Mouse (Mus musculus) lung, postnatal 25 days (tissue): ENCODE measurements around the gene Rps27.
A peak's percentile ranks its signal among the peaks of the same experiment; 100 is the strongest.
"Not testable (repeated sequence)": the region's sequence is repeated elsewhere in the genome, so short reads cannot be mapped to it uniquely, and the experiment has no call there.

Source experiments
- DNase-seq: peaks from one replicate; pipeline ENCODE4 v3.0.0; 2022; ENCODE audit warnings: low spot score

Gene Rps27

DNA sequence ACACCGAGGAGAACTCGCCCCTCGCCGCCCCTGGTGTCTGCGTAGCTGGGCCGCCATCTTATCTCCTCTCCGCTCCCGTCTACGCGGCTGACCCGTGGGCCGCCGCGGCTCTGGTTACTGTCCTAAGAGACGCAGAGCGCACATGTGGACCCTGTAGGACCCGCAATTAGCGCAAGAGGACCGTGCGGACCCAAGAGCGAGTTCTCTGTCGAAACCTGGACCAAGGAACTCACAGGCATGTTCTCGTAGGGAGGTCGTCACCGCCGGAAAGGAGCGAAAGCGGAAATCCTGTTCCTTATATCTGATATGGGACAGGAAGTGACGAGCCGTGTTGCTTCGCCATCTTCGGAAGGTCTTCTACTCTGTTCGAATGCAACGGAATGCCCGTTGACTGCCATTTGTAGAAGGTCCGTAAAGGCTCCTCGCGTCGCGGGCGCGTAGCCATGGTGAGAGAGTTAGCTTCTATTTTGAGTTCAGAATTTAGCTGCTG is at the start of gene Rps27, which contains the start of gene Rab13:
Gene Rps27 (minus strand): TSS at position 275 of the 490 bp plus-strand sequence.
Gene Rab13 (plus strand): TSS at position 319 of the 490 bp plus-strand sequence.
- peak; percentile 96 for DNase-seq

DNA sequence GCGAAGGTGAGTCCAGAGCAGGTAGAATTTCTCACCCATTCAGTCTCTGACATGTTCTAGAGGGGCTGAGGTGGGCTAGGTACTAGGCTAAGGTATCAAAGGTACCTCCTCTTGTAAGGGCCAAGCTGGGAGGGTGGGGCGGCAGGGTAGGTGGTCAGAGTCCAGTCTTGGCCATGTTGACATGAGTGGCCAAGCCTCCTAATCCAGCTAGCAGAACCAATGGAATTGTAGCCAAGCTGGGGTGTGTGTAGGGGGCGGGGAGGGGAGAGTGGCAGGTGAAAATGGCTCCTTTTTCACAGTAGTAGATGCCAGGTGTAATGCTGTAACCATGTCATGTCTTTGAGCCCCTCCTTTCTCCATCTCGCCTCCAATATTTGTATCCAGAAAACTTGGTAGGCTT is 45.1 kb upstream of the Rps27 start:
- no peak for DNase-seq

DNA sequence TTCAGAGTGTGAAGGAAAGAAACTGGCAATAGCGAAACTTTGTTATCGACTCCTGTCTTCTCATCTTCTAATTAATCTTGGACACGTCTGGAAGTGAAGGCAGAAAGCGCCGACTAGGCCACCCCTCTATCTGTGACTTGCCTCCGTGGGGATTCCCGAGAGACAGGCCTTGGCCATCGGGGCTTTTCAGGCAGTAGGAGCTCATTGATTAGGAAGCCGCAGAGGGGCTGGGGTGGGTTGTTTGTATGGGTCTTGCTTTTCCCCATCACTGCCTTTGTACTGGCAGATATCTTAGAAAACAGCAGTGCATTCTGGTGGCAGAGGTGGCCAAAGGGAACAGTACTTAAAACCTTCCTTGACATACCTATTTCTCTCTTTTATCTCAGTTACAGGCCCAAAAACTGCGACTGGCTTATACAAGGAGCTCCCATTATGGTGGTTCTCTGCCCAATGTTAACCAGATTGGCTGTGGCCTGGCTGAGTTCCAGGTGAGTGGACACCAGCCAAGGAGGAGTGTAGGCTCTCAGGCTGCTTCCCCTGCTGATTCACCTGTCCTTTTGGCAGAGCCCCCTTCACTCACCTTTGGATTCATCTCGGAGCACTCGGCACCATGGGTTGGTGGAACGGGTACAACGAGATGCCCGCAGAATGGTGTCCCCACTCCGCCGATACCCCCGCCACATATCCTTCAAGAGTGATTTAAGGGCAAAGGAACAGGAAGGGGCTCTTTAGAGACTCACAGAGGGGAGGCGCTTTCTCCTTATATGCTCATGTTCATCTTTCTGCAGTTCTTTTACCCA is 43.5 kb upstream of the Rps27 start:
- DNase-seq, result no peak

DNA sequence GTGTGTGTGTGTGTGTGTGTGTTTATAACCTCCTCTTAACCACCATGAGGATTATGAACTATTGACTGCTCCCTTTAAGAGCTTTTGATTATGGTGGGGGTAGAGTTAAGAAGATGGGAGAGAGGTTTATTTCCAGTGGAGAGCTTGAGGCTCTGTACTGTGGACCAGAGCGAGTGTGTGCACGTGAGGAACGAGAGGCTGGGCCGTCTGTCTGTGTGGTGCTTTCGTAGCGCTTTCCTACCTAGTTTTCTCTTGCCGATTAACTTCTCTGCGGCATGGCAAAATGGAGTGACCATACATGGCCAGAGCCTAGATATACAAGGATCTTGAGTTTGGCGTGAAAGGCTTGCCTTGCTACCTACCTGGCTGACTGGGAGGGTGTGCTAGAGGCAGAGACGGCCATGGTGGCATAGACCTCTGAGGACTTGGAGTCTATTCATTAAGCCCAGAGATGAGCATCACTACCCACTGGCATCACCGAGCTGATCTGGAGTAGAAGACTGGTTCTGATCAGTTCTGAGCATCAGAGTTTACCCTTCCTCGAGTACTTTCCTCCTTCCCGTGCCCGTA is 42.4 kb upstream of the Rps27 start:
- no peak for DNase-seq

DNA sequence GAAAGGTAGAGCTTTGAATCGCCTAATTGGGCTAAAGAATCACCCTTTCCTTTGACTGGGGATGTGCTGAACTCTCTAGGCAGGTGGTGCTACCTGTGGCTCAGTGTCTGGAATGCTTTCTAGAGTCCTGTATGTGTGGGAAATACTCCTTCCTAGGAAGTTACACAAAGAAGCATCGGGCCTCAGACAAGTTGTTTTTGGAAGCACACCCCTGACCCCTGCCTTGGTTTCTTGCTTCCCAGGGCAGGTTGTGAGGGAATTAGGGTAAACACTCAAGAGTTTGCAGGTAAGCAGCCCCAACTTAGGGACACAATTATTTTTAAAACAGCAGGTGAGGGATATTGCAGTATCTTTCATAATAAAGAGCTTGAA is 41.7 kb upstream of the Rps27 start:
- DNase-seq, result no peak

DNA sequence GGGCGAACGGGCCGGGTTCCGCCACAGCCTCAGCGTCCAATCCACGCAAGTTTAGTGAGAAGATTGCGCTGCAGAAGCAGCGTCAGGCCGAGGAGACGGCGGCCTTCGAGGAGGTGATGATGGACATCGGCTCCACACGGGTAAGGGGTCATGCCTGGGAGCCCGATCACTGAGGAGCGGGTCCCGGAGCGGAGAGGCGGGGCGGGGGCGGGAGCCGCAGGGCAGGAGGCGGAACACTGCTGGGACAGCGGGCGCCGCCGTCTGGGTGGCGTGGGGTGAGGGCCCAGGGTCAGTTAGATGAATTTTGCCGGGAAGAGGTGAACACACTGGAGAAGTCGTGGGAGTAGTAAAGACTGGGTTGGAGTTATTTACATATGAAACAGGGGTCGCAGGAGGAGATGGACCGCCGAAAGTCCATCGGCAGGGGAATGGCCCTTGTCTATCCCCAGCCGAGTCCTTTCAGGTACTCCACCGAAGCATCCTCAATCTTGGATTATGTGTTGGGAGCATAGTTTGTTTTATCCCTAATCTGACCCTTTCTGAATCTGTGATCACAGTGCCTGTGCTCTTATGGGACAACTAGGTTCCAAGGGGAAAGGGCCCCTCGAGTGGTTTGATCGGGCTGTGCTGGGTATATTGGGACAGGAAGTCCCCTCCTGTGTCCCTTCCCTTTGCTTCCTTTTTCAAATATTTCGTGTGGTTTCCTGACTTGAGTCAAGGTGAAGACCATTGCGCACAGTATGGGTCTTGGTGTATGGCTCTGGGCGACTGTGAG is 41.2 kb upstream of the Rps27 start:
- DNase-seq, result peak; percentile 34

DNA sequence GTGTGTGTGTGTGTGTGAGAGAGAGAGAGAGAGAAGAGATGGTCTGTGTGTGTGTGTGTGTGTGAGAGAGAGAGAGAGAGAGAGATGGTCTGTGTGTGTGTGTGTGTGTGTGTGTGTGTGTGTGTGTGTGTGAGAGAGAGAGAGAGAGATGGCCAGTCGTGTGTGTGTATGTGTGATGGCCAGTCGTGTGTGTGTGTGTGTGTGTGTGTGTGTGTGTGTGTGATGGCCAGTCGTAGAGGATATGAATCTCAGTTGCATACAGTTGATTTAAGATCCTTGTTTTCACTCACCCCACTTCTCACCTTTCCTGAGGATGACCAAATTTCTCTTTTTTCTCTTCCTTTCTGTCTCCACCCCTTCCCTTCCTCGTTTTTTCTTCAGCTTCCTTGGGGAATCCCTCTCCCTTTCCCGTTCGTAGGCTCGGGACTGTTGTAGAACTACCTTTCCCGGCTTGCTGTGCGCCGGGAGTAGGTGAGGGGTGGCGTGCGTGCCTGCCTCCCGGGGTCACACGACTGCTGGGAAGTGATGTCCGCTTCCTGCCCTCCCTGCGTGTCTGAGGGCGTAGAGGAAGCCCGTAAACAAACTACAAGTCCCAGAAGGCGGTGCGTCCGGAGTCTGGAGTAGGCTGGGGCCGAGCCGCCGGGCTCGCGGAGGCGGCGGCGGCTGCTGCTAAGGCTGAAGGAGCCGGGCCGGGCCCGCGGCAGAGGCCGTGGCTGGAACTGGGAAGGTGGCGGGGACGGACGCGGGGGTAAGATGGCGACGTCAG is 40.4 kb upstream of the Rps27 start, which contains the start of gene Crtc2:
Gene Crtc2 (plus strand): TSS at position 511 of the 766 bp plus-strand sequence.
- DNase-seq, result peak; percentile 99

DNA sequence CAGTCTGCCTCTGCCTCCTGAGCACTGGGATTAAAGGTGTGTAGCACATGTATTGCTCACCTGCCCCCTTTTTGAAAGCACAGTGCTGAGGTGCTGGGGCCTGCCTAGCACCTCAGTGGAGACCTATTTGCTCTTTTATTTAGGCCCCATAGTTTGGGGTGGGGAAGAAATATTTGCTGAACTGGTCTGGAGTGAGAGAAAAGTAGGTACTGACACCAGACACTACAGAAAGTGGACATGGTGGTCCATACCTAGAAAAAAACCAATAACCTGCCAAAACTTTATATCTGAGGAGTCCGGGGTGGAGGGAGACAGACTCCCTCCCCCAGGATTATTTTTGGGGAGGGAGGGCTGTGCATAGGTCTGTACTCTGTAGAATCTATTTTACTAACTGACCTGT is 39.7 kb upstream of the Rps27 start:
- not testable (repeated sequence) for DNase-seq

DNA sequence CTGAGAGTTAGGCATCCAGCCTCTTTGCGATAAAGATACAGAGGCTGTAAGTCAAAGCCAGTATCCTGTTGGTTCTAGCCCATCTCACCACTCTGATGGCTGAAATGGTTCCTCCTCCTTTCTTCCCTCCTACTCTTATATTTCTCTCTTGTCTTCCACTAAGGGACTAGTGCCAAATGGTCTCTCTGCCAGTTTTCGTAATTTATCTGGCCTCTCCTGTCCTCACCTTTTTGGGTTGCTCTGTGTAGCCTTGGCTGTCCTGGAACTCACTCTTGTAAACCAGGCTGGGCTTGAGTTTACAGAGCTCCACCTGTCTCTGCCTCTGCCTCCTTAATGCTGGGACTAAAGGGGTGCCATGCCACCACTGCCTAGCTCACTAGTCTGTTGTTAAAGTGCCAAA is 39.2 kb upstream of the Rps27 start:
- not testable (repeated sequence) for DNase-seq

DNA sequence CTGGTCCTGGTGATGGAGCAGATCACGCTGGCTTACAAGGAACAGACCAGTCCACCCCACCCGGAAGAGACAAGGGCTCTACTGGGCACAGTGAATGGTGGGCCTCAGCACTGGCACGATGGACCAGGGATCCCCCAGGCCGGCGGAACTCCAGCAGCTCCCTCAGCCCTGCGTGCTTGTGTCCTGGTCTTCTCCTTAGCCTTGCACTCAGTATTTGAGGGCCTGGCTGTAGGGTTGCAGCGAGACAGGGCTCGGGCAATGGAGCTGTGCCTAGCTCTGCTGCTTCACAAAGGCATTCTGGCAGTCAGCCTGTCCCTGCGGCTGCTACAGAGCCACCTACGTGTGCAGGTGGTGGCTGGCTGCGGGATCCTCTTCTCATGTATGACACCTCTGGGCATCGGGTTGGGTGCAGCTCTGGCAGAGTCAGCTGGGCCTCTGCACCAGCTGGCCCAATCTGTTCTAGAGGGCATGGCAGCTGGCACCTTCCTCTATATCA is 38.3 kb upstream of the Rps27 start:
- DNase-seq, result not testable (repeated sequence)

DNA sequence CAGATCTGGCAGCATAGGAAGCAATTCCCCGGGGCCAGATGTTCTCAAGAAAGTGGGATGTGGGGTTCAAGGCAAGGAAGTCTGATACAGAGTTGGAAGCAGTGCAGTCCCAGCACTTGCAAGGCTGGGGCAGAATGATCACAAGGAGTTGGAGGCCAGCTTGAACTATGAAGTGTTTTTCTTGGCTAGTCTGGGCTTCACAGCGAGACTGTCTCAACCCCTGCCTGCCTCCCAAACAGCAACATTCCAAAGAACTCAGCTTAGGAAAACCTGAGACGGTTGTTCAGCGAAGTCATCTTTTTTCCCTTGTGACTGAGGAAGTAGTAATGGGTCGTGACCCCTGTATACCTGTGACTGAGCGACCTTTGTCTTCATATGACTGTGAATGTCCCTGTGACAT is 37.3 kb upstream of the Rps27 start:
- DNase-seq, result no peak

DNA sequence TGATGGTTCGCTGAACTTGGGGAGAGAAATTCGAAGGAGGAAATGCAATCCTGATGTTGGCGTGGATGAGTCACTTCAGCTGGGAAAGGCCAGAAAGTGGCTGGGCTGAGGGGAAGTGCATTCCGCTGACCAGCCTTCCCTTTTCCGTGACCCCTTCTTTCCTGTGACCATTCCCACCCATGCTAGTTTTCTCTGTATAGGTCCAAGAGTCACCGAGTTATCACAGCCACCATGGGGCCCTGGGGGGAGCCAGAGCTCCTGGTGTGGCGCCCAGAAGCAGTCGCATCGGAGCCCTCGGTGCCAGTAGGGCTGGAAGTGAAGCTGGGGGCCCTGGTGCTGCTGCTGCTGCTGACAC is 35.3 kb upstream of the Rps27 start:
- DNase-seq, result peak; percentile 51

DNA sequence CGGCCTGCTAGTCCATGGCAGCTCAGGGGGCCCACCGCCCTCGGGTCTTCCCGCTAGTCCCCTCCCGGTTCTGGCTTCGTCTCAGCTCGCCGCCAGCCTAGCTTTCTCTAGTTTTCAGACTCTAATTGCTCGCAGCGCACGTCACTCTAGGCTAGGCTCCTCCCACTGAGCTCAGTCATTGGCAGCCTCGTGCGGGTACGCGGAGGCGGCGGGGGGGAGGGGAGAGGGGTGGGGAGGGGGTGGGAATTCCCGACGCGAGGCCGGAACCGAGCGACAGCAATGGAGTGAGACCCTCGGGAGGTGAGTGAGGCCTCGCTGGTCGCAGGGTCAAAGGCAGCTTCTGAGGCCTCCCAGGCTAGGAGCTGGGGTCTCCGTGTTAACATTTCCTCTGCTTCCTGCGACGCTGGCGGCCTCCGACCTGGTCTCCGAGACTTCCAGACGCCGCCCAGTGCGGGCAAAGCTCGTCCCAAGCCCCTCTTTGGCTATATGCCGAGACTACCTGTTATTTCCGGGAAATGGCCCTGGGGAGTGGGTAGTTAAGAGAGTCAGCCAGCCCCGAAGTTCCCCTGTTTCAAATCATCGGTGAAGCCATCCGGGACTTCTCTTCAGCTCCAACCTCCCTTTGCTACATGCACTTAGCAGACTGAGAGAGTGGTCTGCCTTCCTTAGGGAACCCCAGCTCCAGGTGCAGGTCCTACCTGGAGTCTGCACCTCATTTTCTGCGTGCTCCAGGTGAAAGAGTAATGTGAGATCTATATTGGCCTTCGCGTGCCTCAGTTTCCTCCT is 34.7 kb upstream of the Rps27 start, which contains the start of gene Slc39a1:
Gene Slc39a1 (plus strand): TSS at position 213 of the 786 bp plus-strand sequence.
- peak; percentile 96 for DNase-seq

DNA sequence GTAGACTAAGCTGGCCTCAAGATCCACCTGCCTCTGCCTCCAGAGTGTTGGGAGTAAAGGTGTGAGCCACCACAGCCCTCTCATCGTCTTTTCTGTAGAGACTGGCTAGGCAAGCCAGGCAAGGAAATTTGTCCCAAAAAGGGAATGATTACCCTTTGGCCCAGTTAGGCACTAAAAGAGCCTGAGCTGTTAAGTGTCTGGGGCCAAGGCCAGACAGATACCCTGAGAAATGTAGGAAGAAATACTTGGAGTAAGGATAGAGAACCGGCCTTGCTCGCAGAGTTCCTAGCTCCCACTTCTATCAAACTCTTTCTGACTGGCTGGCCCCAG is 34.1 kb upstream of the Rps27 start:
- DNase-seq, result no peak

DNA sequence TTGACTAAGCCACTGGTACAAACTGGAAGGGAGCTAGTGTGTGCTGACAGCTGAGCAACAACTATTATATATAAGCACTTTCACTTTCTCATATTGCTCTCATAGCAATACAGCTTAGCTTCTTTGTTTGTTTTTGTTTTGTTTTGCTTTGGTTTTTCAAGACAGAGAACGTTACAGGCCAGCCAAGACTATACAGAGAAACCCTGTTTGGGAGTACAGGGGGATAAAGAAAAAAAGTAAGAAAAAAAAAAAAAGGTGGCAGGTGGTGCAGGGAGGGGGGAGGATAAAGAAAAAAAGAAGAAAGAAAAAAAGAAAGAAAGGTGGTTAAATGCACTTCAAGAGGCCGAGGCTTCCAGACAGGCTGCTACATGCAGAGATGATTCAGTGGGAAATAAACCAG is 32.0 kb upstream of the Rps27 start:
- DNase-seq, result no peak

DNA sequence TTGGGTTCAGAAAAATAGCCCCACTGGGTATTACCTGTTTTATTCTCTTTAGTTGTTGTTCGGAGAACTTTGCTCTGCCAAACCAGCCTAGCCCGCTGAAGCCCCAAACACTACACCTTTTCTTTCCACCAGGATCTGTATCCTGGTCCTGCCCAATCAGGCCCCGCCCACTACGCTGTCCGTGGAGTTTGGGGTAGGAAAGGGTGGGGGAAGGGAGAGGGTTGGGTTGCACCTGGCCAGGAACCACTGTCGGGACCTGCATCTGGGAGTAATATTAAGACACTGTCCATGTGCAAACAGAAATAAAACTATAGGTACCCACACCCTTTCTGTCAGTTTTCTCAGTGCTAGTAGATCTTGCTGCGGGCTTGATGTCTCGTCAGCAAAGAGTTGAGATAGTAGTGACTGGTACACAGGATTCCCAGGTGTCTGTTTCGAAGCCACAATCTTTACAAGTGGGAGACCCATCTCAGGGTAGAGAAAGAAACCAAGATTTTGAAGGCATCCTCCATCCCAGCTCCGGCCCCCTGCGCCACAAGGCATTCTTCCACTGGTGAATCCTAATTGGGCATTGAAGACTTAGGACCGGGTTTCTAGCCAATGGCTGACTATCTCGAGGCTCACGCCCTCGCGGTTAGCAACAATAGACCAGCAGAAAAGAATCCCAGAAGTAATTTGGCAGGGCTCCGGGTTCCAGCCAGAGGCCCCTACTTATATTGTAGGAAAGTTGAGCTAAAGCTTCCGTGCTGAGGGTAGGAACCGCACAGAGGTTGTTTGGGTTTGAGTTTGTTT is 29.7 kb upstream of the Rps27 start, which contains the start of gene Creb3l4:
Gene Creb3l4 (minus strand): TSS at position 529 of the 792 bp plus-strand sequence.
- peak; percentile 55 for DNase-seq

DNA sequence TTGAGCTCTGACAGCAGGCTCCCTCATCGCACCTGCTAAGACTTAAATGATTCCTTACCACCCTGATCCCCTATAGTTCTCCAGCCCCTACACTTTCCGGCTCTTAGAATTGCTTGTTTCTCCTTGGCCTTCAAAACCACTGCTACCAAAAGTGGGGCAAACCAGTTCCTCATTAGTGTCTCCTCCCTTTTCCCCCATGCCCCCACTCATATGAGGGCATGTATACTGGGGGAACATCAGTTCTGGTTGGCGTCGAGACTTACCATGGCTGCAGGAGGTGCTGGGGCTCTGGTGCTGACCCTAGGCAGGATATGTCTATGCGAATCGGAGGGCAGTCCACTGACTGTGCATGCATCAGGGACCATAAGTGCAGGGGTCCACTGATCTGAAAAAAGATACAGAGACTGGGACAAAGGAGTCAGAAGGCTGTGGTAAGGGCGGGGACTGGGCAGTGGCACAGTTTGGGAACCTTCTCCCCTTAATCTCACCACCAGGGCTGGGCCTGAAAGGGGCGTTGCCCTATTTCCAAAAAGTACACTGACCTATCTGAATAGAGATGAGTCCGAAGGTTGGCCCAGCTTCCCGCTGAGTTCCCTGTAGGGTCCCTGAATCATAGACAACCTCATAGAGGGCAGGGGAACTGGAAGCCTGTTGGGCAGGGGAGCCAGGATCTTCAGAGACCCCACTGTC is 28.4 kb upstream of the Rps27 start:
- DNase-seq, result no peak

DNA sequence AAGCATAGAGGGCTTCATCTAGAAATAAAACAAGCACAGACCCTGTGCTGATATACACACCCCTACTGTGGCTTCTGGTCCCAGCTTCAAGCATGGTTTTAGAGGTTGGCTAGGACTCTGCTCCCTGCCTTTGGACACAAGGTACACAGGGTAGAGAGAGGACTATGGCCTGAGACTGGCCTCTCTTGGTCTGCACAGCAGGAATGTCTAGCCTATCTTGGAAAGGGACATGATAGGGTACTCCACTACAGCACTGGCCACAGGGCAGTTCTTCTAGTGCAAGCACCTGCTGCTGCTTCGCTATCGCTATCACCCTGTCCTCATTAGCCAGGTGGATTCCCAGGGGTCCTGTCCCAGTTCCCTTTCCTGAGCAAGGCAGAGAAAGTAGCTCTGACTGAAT is 27.8 kb upstream of the Rps27 start:
- no peak for DNase-seq

DNA sequence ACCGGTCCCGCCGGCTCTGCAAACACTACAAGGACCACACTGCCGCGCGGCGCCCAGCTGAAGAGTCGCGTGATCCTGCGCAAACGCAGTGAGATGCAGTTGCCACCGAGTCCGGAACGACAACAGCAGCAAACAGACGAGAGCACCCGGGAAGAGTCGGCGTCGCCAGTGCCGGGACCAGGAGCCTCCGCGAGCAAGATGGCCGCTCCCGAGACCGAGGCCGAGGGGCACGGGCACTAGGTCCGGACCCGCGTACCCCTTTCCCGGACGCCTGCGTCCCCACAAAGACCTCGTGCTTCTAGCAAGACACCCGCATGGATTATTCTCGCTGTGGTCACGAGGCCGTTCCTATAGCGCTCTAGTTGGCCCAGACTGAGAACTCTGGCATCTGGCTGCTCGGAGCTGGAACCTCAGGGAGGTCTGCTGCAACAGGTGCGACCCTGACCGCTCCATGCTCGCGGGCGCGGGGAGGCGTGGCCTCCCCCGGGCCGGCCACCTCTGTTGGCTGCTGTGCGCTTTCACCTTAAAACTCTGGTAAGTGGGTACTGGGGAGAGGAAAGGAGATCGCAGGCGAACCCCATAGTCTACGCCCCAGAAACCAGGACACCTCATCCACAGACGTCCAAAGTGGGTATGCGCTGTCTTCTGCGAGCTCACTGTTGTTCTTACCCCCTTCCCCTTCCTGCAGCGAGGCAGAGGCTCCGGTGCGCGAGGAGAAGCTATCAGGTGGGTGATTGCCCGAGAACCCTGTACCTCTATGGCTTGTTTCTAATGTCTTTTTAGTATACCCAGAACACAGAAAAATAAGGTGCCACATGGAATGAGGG is 18.3 kb upstream of the Rps27 start, which contains the start of gene Jtb:
Gene Jtb (plus strand): TSS at position 91 of the 827 bp plus-strand sequence.
- peak; percentile 96 for DNase-seq
